In the genomic region with DNA sequence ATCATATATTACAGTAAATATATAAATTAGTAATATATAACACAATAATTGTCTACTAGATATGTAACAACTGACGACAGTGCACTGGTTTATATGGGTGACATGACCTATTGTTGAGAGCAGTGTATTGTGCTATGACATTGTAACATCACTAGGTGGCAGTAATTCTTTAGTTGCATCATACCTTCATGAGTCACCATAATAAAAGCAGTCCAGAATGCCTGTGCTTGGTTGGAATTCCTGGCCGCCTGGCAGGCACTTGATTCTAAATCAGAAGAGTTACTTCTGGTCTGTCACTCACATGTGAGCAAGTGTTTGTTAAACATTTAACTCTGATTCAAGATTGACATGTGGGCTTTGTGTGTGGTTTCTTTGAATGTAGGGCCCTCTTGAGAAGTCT, we compare ENCODE assay signal across 9 mouse cellular contexts. TPM values are rescaled to one million over a fixed set of nuclear protein-coding genes. Genes with fewer than 3 reads are reported as not detected.
DNase-seq lines count a peak whose midpoint lies in the region; ATAC-seq and TF ChIP-seq lines count a peak whose summit lies in the region.
"Had no signal": no experiment of that assay in that cellular context is flagged by ENCODE, and none has a peak within 500 bp of the region (broad histone marks: within the 10 kb centered on the region; RNA-seq: fewer than 3 reads in every experiment).

No protein-coding gene starts in this region.

- intact Hi-C loops in gastrocnemius, postnatal 14 days (cut with DNase I; ENCODE audit: low total_unique reads), result loop anchor here (10.0 kb wide), 1 partner anchor 1250 kb away; no protein-coding TSS in a partner anchor

- no peaks in the 10 kb centered on the region for H3K27me3 ChIP-seq in liver, embryonic 14.5 days (ENCODE audit: control insufficient read depth, insufficient read depth, low read length)
- H3K27me3 ChIP-seq in forebrain, embryonic 12.5 days, result no peaks in the 10 kb centered on the region
- no peaks in the 10 kb centered on the region for H3K27me3 ChIP-seq in kidney, embryonic 15.5 days

- DNase-seq in liver, embryonic 14.5 days (ENCODE audit: low read depth in 3 of 3, low spot score in 3 of 3), result no peak
- no peak for DNase-seq in liver
- peak; percentile 21 for DNase-seq in adrenal gland, postnatal 25 days
- DNase-seq in lung, postnatal 36 days, result peak; percentile 45
- DNase-seq in yolk sac, embryonic 10.5 days (ENCODE audit: low spot score), result no peak
- DNase-seq in gastrocnemius, postnatal 14 days, result no peak

- H3K4me3 ChIP-seq in liver, embryonic 14.5 days (ENCODE audit: insufficient read depth in 1 of 2, low read depth in 2 of 2, low read length in 2 of 2), result no peak overlapping the region
- no peak overlapping the region for H3K4me3 ChIP-seq in forebrain, embryonic 12.5 days (replicated peaks)
- H3K4me3 ChIP-seq in kidney, embryonic 15.5 days (replicated peaks), result no peak overlapping the region
- H3K4me3 ChIP-seq: erythroblast, embryonic 14.5 days had no signal

- WGBS in liver, embryonic 14.5 days (ENCODE audit: insufficient replicate concordance), result 36% methylated on average over 2 of the region's 2 CpGs
- 31% methylated on average over 2 of the region's 2 CpGs for WGBS in forebrain, embryonic 12.5 days
- WGBS in kidney, embryonic 15.5 days, result 36% methylated on average over 2 of the region's 2 CpGs

- no peak overlapping the region for H3K4me2 ChIP-seq in liver, embryonic 14.5 days (ENCODE audit: low read depth)
- H3K4me2 ChIP-seq in forebrain, embryonic 12.5 days, result no peak overlapping the region
- H3K4me2 ChIP-seq in kidney, embryonic 15.5 days, result no peak overlapping the region

- TF ChIP-seq CTCF in liver, embryonic 14.5 days (IDR thresholded peaks at IDR 0.05; ENCODE audit: low read depth), result peak; percentile 25; the same call in 1 of the 2 replicates

- no peaks in the 10 kb centered on the region for H3K36me3 ChIP-seq in liver, embryonic 14.5 days (replicated peaks; ENCODE audit: control insufficient read depth, insufficient read depth, low read depth)
- H3K36me3 ChIP-seq in forebrain, embryonic 12.5 days (replicated peaks), result no peaks in the 10 kb centered on the region
- no peaks in the 10 kb centered on the region for H3K36me3 ChIP-seq in kidney, embryonic 15.5 days

- TF ChIP-seq EP300 in liver, embryonic 14.5 days (IDR thresholded peaks at IDR 0.05; ENCODE audit: low read depth), result no peak

- H3K9me3 ChIP-seq in liver, embryonic 14.5 days (ENCODE audit: control insufficient read depth, low read length), result no peaks in the 10 kb centered on the region
- H3K9me3 ChIP-seq in forebrain, embryonic 12.5 days, result no peaks in the 10 kb centered on the region
- no peaks in the 10 kb centered on the region for H3K9me3 ChIP-seq in kidney, embryonic 15.5 days (replicated peaks)

- H3K4me1 ChIP-seq in liver, embryonic 14.5 days (replicated peaks; ENCODE audit: control insufficient read depth in 2 of 2, insufficient read depth in 2 of 2, low read length in 1 of 2), result 0 out of 4 replicates have a peak, but pooled peaks cover 0 to 1% of the 10 kb centered on the region in 2 experiments
- H3K4me1 ChIP-seq in forebrain, embryonic 12.5 days, result no peaks in the 10 kb centered on the region
- no peaks in the 10 kb centered on the region for H3K4me1 ChIP-seq in kidney, embryonic 15.5 days

- no peak for ATAC-seq in liver, embryonic 14.5 days (ENCODE audit: insufficient read depth)
- ATAC-seq in forebrain, embryonic 12.5 days (ENCODE audit: low FRiP score), result peak; percentile 56; the same call in 1 of the 2 replicates
- 0 out of 2 replicates have a peak, but pooled peaks have one; percentile 41 for ATAC-seq in kidney, embryonic 15.5 days (replicated peaks; ENCODE audit: low FRiP score)

- no peak overlapping the region for H3K9ac ChIP-seq in liver, embryonic 14.5 days (replicated peaks)
- H3K9ac ChIP-seq in forebrain, embryonic 12.5 days, result no peak overlapping the region
- no peak overlapping the region for H3K9ac ChIP-seq in kidney, embryonic 15.5 days

- no peak overlapping the region for H3K27ac ChIP-seq in liver, embryonic 14.5 days
- H3K27ac ChIP-seq in forebrain, embryonic 12.5 days, result no peak overlapping the region
- no peak overlapping the region for H3K27ac ChIP-seq in kidney, embryonic 15.5 days

RNA-seq across cellular contexts. Expression of gene Crbn, which starts 5.0 kb away (rescaled TPM):
- 4.5 and 7.5 TPM in 2 replicates for polyA plus RNA-seq in liver, embryonic 14.5 days (2012; rRNA removed)
- 23.0 and 24.0 TPM in 2 replicates for polyA plus RNA-seq in liver, embryonic 14.5 days (2014; fragmentation: Nextera tagmentation; extraction: Ambion mirVana)
- 58.1 and 71.2 TPM in 2 replicates for total RNA-seq in adrenal gland, postnatal 25 days (2021)
- 48.3 and 48.7 TPM in 2 replicates for polyA plus RNA-seq in forebrain, embryonic 12.5 days (2016; fragmentation: Nextera tagmentation; extraction: Ambion mirVana)
- 47.2 and 47.8 TPM in 2 replicates for polyA plus RNA-seq in kidney, embryonic 15.5 days (2015; fragmentation: Nextera tagmentation; extraction: Ambion mirVana)
- 10 to 100 TPM; 28.4 to 33.6 TPM for total RNA-seq in gastrocnemius, postnatal 14 days (2021)

RNA-seq across cellular contexts. Expression of gene Trnt1, which starts 36.0 kb away (rescaled TPM):
- polyA plus RNA-seq in liver, embryonic 14.5 days (2012; rRNA removed), result 7.9 and 14.0 TPM in 2 replicates
- polyA plus RNA-seq in liver, embryonic 14.5 days (2014; fragmentation: Nextera tagmentation; extraction: Ambion mirVana), result 33.4 and 35.8 TPM in 2 replicates
- total RNA-seq in adrenal gland, postnatal 25 days (2021), result 36.1 and 56.0 TPM in 2 replicates
- 77.2 and 83.1 TPM in 2 replicates for polyA plus RNA-seq in forebrain, embryonic 12.5 days (2016; fragmentation: Nextera tagmentation; extraction: Ambion mirVana)
- polyA plus RNA-seq in kidney, embryonic 15.5 days (2015; fragmentation: Nextera tagmentation; extraction: Ambion mirVana), result 66.0 and 66.3 TPM in 2 replicates
- 10 to 100 TPM; 22.8 to 28.0 TPM for total RNA-seq in gastrocnemius, postnatal 14 days (2021)

RNA-seq across cellular contexts. Expression of gene Il5ra, which starts 56.1 kb away (rescaled TPM):
- 0.08 and 0.09 TPM in 2 replicates for polyA plus RNA-seq in liver, embryonic 14.5 days (2012; rRNA removed)
- polyA plus RNA-seq in liver, embryonic 14.5 days (2014; fragmentation: Nextera tagmentation; extraction: Ambion mirVana), result 0.09 and 0.13 TPM in 2 replicates
- not detected in 2 replicates for total RNA-seq in adrenal gland, postnatal 25 days (2021)
- not detected in 2 replicates for polyA plus RNA-seq in forebrain, embryonic 12.5 days (2016; fragmentation: Nextera tagmentation; extraction: Ambion mirVana)
- polyA plus RNA-seq in kidney, embryonic 15.5 days (2015; fragmentation: Nextera tagmentation; extraction: Ambion mirVana), result 0.09 and 0.29 TPM in 2 replicates
- total RNA-seq in gastrocnemius, postnatal 14 days (2021), result not detected
- polyA plus RNA-seq: erythroblast, embryonic 14.5 days had no signal

Comparison
In these comparisons a context has a peak if more than half of its experiments do, and no peak if none do; other contexts are left out.
1. DNase-seq: peak in adrenal gland, postnatal 25 days (single experiment) and lung, postnatal 36 days (single experiment); none in liver, embryonic 14.5 days (0 of 3), liver (single experiment), yolk sac, embryonic 10.5 days (single experiment) and gastrocnemius, postnatal 14 days (single experiment).